Mouse (Mus musculus): ENCODE measurements around the gene Jazf1.

Jazf1 gene

GRCm38 (mm10) chr6:53006032-53006431 is 62.4 kb downstream of the Jazf1 start:
- peak; percentile 1 to 19 for DNase-seq

GRCm38 (mm10) chr6:53005544-53005943 is 62.9 kb downstream of the Jazf1 start:
- no peak for DNase-seq

- DNase-seq: no peak
These were observed 77.6 kb downstream of the Jazf1 start for GRCm38 (mm10) chr6:52990816-52991215.

- DNase-seq: no peak
These were observed 80.4 kb downstream of the Jazf1 start for GRCm38 (mm10) chr6:52987905-52988640.

- peak; percentile 29 to 58 for DNase-seq
These were observed 81.0 kb downstream of the Jazf1 start for GRCm38 (mm10) chr6:52987391-52987790.

GRCm38 (mm10) chr6:52982175-52982574 is 86.3 kb downstream of the Jazf1 start:
- DNase-seq: no peak

- DNase-seq: no peak
These were observed 88.9 kb downstream of the Jazf1 start for GRCm38 (mm10) chr6:52979503-52979902.

GRCm38 (mm10) chr6:52973351-52973750 is 95.1 kb downstream of the Jazf1 start:
- DNase-seq: no peak

GRCm38 (mm10) chr6:52972138-52972537 is 96.3 kb downstream of the Jazf1 start:
- peak in 1 of 2 experiments; percentile 48 for DNase-seq

- peak; percentile 52 to 84 for DNase-seq
These were observed 98.6 kb downstream of the Jazf1 start for GRCm38 (mm10) chr6:52969717-52970261.

- DNase-seq: no peak
These were observed 100.0 kb downstream of the Jazf1 start for GRCm38 (mm10) chr6:52968346-52968891.

GRCm38 (mm10) chr6:52967557-52968270 is 100.7 kb downstream of the Jazf1 start:
- no peak for DNase-seq

GRCm38 (mm10) chr6:52966001-52966400 is 102.4 kb downstream of the Jazf1 start:
- peak in 1 of 2 experiments; percentile 12 for DNase-seq

GRCm38 (mm10) chr6:52965340-52965739 is 103.1 kb downstream of the Jazf1 start:
- DNase-seq: no peak

- DNase-seq: no peak
These were observed 104.4 kb downstream of the Jazf1 start for GRCm38 (mm10) chr6:52963840-52964690.

- no peak for DNase-seq
These were observed 105.0 kb downstream of the Jazf1 start for GRCm38 (mm10) chr6:52963430-52963732.

GRCm38 (mm10) chr6:52962600-52963429 is 105.6 kb downstream of the Jazf1 start:
- no peak for DNase-seq

- peak in 1 of 2 experiments; percentile 46 for DNase-seq
These were observed 106.6 kb downstream of the Jazf1 start for GRCm38 (mm10) chr6:52961660-52962490.

GRCm38 (mm10) chr6:52957730-52958129 is 110.7 kb downstream of the Jazf1 start:
- DNase-seq: peak; percentile 47 to 85

GRCm38 (mm10) chr6:52956131-52956530 is 112.3 kb downstream of the Jazf1 start:
- DNase-seq: no peak

GRCm38 (mm10) chr6:52955304-52955703 is 113.1 kb downstream of the Jazf1 start:
- no peak for DNase-seq

All from kidney, postnatal 36 days (tissue).